Mouse (Mus musculus) yolk sac, embryonic 10.5 days (tissue): ENCODE measurements around the gene Nek8.
"Not testable (repeated sequence)": the region's sequence is repeated elsewhere in the genome, so short reads cannot be mapped to it uniquely, and the experiment has no call there.

ENCODE experiments used
- DNase-seq: peaks from one replicate; pipeline ENCODE4 v3.0.0-alpha.2; 2017; ENCODE audit warnings: low spot score

Gene Nek8

GRCm38 (mm10) chr11:78176402-78176862 is at the start of gene Nek8, which contains the start of gene Tlcd1:
Nek8 (minus strand) TSS chr11:78176675.
Tlcd1 (plus strand) TSS chr11:78176711.
- peak; percentile 95 for DNase-seq

- no peak for DNase-seq
These were observed 47.1 kb upstream of the Nek8 start for GRCm38 (mm10) chr11:78223586-78223985.

GRCm38 (mm10) chr11:78215709-78216317 is 39.3 kb upstream of the Nek8 start:
- DNase-seq: no peak

- DNase-seq: no peak
These were observed 36.8 kb upstream of the Nek8 start for GRCm38 (mm10) chr11:78213086-78213817.

- no peak for DNase-seq
These were observed 35.0 kb upstream of the Nek8 start for GRCm38 (mm10) chr11:78211513-78211912.

GRCm38 (mm10) chr11:78210615-78211014 is 34.1 kb upstream of the Nek8 start:
- DNase-seq: no peak

GRCm38 (mm10) chr11:78209886-78210285 is 33.4 kb upstream of the Nek8 start:
- DNase-seq: no peak

GRCm38 (mm10) chr11:78207190-78207589 is 30.7 kb upstream of the Nek8 start:
- no peak for DNase-seq

- DNase-seq: no peak
These were observed 29.1 kb upstream of the Nek8 start for GRCm38 (mm10) chr11:78205361-78206206.

- no peak for DNase-seq
These were observed 27.8 kb upstream of the Nek8 start for GRCm38 (mm10) chr11:78204287-78204686.

- DNase-seq: no peak
These were observed 25.9 kb upstream of the Nek8 start for GRCm38 (mm10) chr11:78202372-78202771.

- no peak for DNase-seq
These were observed 18.8 kb upstream of the Nek8 start for GRCm38 (mm10) chr11:78195101-78195863.

GRCm38 (mm10) chr11:78194411-78195100 is 18.1 kb upstream of the Nek8 start:
- peak; percentile 89 for DNase-seq

GRCm38 (mm10) chr11:78193113-78193512 is 16.6 kb upstream of the Nek8 start, which contains the start of gene Proca1:
Proca1 (plus strand) TSS chr11:78193392.
- DNase-seq: no peak

GRCm38 (mm10) chr11:78190041-78190440 is 13.6 kb upstream of the Nek8 start:
- no peak for DNase-seq

GRCm38 (mm10) chr11:78189234-78190040 is 13.0 kb upstream of the Nek8 start:
- peak; percentile 83 for DNase-seq

GRCm38 (mm10) chr11:78188331-78189233 is 12.1 kb upstream of the Nek8 start, which contains the start of gene Rab34:
Rab34 (plus strand) TSS chr11:78188430.
- DNase-seq: peak; percentile 88

GRCm38 (mm10) chr11:78184702-78185101 is 8.2 kb upstream of the Nek8 start:
- DNase-seq: not testable (repeated sequence)

GRCm38 (mm10) chr11:78183884-78184514 is 7.5 kb upstream of the Nek8 start:
- no peak for DNase-seq
